Mouse (Mus musculus): ENCODE measurements around the gene Wdcp.

DNA sequence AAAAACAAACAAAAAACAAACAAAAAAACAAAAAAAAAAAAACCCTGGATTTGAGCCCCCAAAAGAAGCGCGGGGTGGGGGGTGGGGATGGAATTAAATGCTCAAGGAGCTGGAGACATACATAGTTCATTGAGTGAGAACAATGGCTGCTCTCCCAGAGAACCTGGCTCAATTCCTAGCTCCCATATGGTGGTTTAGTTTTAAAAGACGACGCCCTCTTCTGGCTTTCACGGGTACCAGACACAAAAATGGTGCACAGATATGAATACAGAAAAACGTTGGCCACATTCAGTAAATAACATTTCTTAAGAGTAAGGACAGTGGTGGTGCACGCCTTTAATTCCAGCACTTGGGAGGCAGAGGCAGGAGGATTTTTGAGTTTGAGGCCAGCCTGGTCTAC lies 62.8 kb downstream of the Wdcp start:
- no peak for TF ChIP-seq CTCF (IDR thresholded peaks at IDR 0.05; ENCODE audit: control insufficient read depth, insufficient read depth, low read length)
- no peak for TF ChIP-seq POLR2A (IDR thresholded peaks at IDR 0.05; ENCODE audit: borderline replicate concordance, control insufficient read depth, low read depth, low read length)
